Mouse (Mus musculus): ENCODE measurements around the gene Accsl.
A peak's percentile ranks its signal among the peaks of the same experiment; 100 is the strongest.

The Accsl gene

DNA sequence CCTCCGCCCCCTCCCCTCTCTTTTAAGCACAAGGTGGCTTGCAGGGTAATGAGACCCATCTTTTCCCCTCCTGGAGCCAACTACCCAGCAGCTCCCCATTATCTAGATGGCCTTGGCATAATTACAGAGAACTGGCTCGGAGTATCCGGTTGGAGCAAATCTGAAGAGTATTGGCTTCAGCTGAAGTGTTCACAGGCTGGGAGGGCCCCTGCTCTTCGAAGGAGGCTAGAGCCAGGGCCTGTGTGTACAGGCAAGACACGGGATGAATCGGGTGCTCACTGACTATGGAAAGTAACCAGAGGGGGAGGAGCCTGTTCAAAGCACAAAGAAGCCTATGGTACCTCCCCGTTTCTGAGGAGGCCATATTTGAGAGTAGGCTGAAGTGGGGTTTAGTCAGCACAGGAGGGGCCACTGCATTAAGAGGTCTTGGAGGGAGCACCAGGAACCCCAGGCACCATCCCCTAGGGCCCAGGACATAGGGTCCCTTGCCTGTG is at the start of gene Accsl:
Gene Accsl (minus strand): TSS at position 51 of the 494 bp plus-strand sequence.
- no peak for DNase-seq

DNA sequence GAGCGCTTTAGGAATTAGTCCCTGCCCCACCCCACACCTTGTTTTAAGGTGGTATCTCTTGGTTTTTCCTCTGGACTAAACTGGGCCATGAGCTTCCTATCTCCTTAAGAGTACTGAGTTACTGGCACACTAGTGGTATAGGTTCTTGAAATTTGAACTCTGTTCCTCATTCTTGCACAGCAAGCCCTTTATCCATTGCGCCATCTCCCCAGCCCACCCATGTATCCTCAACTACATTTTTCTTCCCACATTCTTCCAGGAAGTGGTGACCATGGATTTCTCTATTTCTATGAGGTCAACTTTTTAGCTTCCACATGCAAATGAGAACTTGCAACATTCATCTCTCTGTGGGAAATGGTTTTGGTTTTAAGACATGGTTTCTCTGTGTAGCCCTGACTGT is 44.6 kb upstream of the Accsl start:
- DNase-seq, result no peak

DNA sequence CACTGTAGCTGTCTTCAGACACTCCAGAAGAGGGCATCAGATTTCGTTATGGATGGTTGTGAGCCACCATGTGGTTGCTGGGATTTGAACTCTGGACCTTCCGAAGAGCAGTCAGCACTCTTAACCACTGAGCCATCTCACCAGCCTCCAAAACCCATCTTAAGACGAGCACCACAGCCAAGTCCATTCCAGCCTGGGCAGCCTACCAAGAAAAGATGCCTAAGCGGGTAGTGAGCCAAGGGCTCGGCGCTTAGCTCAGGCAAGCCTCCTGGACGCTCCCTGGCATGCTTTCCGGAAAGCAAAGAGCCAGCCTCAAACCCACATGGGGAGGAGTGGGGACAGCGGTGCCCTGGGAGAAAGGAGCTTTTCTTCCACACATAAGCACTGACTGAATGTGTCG is 43.0 kb upstream of the Accsl start:
- DNase-seq, result peak; percentile 44 to 64

DNA sequence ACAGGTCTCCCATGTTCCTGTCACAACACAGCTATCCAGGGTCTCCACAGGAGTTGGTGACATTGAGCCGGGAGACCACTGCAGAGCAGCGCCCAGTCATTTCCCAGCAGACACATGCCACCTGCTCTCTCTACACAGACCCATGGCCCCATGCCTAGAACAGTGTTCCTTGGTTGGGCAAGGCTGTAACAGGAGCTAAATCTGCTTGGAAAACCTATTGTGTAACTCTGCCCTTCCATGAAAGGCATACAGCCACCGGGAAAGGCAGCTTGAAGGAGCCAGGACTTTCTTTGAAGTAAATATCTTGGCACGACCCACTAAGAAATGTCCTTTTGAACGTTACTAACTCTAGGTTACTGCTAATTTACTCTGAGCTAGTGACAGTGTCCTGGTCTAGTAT is 40.8 kb upstream of the Accsl start:
- no peak for DNase-seq

DNA sequence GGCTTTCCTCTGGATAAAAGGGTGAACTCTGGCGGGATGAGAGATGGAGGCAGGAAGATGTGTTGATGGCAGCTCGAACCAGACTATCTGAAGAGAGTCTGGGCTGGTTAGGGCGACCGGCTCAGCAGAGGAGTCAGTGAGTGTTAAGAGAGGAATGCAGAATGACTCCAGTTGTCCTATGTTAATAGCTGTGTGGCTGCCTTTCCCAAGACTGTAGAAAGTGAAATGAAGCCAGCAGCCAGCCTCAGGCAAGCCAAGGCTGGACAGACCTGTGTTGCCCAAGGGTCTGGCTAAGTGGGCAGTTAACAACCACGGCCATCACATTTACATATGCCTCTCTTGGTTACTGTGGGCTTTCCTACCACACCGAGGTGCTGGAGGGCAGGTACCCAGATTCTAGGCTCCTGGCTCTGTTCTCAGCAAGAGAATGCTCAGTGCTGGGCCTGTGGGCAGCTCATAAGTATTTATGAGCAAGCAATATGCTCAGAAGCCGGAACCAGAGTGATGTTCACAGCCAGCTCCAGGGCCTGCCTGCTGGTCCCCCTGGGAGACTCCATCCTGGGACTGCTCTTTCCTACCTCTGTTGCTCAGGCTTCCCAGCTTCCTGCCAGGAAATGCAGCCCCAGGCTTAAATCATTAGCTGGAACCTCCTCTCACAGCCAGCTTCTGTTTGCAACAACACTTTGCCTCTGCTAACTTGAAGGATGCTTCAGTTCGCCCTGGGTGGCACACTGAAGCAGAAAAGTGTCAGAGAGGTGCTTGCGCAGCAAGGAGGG is 38.8 kb upstream of the Accsl start:
- DNase-seq, result peak; percentile 40 to 69

DNA sequence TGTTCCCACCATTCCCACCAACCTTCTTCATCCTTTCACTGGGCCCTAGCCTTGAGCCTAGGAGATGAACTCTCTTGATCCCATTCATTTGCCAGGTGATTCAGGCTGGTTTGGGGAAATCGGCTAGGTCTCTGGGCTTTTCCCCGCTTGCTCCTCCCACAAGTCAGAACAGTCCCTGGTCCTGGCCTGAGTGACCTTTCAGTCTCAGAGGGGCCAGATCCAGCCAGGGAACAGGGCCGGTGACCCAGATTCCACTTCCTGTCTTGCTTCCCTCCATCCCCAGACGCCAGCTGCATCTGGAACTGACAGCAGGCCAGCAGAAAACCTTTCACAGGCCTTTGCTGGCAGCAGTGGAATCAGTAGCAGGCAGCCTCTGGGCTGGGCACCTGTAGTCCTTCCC is 37.4 kb upstream of the Accsl start:
- DNase-seq, result peak; percentile 54 to 70

DNA sequence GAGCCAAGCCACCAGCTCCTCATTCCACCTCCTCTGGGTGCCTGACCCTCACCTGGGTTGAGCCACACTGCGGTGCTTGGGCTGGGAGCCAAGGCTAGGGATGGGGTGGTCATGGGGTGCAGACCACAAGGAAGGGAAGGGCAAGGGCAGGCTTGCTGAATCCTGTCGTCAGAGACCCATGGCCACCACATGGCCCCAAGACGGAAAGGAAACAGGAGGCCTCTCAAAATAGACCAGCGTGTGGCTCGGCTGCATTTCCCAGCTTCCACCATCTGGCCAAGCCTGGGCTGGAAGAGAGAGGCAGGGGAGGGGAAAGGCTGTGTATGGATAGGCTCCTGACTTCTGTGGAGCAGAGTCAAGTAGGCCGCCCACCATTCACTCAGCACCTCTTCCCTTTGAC is 34.5 kb upstream of the Accsl start:
- no peak for DNase-seq

DNA sequence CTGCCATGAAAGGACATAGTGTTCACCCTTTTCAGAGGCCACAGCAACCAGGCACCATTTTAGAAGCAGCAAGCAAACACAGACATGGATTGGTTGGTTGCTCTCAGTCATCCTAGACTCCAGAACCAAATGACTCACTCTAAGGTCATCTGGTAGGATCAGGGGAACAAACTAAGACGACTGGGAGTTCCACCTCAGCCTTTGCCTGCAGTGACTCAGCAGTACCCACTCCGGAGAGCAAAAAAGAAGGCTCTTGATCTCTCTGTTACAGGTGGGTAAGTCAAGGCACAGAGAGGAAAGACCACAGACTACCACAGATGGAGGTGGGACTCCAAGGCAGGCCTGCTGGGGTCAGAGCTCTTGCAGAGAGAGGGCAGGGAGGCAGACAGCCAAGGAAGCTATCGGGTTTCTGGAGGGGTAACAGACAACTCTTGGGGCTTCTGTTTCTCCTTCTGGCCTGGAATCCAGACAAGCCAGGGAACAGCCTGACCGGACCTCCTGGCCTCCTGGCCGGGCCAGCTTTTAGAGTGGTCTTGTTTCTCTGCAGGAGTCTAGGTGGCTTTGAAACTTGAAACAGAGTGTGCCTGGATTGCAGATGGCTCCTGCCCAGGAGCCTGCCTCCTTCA is 33.8 kb upstream of the Accsl start:
- DNase-seq, result no peak

DNA sequence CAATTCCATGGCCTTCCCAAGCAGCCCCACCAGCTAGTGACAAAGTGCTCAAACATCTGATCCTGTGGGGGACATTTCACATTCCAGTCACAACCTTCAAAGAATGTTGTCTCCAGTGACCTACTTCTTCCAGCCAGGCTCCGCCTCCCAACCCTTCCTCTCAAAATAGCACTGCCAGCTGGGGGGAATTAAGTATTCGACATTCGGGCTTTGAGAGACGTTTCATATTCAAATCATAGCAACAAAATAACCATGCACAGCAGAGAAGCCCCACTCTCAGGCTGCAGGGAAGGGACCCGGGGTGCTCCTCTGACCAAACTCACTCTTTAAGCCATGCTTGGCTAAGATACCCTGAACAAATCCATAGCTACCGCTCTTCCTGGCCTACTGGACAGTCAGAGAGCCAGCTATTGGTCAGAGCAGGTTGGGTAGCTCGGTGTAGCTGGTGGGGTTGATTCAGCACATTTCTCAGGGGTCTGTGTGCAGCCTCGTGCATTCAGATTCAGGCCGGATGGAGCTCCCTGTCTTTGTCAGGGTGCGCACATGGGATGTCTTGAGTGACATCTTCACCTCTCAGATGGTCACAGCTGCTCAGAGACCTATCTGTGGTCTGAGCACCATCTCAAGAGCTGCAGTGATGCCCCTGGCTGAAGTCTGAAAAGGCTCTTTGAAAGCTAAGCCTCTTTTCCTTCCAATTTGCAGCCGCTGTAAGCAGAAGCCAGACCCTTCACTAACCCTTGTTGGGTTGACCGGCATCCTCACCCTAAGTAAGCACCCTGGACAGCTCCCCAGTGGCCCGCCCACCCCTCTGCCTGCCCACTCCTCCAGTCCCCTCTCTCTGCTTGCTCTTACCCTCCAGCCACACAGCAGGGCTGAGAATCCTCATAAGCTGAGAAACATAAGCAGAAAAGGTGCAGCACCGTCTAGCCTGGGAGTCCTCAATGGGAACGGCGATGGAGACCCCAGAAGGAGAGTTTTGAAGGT is 30.7 kb upstream of the Accsl start:
- peak in 1 of 2 experiments; percentile 33 for DNase-seq

DNA sequence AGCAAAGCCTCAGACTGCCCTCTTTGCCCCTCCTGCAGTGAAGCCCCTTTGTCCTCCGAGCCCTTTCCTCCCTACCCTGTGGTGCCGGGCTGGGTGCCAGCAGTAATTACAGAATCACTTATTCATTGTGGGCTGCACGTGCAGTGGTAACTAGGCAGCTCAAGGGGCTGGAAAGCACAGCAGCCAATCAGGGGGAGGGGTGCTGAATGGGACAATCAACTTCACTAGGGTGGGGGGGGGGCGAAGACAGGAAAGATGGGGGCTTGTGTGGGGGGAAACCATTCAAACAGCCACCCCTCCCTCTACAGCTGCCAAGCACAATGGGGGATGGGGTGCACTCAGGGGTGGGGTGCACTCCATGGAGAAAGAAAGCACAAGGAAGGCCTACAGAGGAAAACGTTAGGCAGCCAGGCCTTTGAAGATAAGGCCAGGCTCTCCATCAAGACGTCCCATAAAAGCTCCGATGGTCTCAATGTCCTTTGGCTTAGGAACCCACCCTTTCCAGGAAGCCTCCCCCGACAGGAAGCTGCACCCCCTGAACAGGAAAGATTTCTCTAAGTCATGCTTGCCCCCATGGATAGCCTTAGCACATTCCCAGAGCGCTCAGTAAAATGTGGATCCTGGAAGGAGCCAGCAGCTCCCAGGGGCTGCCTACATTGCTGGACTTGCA is 22.8 kb upstream of the Accsl start:
- peak; percentile 77 to 79 for DNase-seq

DNA sequence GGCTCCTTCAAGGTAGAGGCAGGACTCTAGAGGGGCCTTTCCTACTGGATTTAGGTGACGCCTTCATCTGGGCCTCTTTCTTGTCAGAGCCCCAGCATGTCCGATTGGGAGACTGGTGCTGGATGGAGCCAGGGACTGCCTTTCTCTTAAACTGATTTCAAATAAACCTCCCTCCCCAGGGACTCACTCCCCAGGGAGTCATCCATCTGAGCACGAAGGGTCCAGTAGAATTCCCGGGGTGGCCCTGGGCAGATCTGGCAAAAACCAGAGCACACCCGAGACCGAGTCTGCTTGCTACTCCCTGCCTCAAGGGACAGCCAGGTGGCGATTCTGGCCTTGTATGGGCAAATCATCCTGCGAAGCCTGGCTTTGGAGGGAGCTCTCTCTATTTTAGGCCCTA is 21.2 kb upstream of the Accsl start:
- peak in 1 of 2 experiments; percentile 22 for DNase-seq

DNA sequence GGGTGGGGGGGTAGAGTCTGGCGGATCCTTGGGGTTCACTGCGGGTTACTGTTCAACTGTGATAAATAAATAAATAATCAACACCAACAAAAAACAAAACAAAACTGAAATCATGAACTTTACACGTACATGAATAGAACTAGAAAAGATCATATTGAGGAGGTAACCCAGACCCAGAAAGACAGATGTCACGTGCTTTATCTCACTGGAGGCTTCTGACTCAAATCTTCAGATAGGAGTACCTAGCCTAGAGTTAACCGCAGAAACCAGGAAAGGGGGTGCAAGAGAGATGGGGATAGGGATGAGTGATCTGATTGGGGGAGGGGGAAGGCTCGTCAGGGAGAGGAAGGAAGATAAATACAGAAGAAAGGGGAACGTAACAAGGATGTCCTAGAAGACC is 20.1 kb upstream of the Accsl start:
- no peak for DNase-seq

DNA sequence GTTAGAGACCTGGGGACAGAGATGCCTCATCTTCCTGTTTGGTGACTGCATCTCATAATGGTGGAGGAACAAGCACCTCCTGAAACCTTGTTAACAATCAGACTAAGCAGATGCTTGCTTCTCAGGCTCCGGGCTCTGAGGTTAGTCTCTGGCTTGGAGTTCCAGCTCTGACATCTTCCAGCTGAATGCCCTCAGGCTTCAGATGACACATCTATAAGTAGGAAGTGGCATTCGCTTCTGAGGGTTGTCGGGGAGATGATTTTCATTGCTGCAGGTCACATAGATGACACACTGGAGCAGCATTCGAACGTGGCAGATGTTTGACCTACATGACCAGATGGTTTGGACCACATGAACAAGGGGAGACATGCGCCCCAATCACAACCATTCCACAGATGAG is 19.4 kb upstream of the Accsl start:
- DNase-seq, result no peak

DNA sequence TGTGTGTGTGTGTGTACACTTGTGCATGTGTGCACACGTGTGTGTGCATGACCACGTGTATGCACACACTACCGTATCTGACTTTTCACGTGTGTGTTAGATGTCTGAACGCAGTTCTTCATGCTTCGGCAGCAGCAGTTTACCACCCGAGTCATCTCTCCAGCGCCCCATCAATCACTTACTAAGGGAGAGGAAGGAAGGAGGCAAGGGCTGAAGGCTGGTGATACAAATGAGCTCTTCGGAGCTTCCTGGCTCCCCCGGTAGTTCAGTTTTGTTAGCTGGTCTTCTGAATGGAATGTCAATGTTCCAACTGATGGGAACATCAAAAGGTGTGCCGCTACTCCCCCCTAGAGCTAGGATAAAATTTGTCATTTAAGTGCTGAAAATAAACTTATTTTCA is 18.3 kb upstream of the Accsl start:
- DNase-seq, result peak; percentile 17 to 44

DNA sequence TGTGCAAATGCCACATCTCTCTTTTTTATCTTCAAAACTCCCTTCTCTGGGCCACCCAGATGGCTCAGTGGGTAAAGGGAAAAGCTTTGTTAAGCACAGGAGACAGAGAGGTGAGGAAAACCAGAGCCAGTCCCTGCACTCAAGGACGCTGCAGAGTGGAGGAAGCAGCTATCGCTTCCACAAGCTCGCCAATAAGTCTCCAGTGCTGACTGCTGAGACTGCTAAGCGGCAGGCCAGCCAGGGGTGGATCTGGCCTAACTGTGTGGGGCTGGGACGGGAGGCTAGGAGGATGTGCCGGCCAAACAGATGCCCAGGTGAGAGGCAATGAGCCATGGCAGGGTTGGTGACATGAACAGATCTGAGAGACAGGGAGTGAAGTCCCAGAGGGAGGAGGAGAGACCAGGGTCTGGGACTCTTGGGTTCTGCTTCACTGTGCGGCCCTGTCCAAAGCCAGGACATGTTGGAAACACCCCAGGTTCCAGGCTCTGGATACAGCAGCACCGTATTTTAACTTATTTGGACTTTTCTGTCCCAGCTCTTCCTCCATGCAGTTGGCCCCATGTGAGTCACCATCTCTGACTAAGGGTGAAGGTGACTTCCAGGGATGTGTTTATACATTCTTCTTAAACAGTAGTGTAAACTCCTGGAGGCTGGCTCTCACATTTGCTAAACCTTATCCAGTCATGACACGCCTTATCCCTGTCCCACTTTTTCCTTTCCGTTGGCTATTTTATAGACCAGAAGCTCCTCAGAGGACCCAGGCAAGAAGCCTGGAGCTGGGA is 17.2 kb upstream of the Accsl start:
- peak in 1 of 2 experiments; percentile 36 for DNase-seq

DNA sequence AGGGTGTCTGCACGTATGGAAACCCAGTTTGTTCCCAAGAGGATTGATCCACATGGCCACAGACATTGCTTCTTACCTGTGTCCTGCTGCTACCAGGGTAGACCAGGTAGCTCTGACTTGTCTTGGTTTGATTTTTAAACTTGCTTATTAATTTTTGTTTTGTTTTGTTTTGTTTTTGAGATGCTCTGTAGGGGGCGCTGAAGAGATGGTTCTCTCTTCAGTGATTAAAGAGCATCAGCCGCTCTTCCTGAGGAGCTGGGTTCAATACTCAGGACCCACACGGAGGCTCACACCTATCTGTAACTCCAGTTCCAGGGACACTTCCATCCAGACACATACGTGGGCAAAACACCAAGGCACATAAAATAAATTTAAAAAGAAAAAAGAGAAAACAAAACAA is 14.1 kb upstream of the Accsl start:
- DNase-seq, result peak in 1 of 2 experiments; percentile 25

DNA sequence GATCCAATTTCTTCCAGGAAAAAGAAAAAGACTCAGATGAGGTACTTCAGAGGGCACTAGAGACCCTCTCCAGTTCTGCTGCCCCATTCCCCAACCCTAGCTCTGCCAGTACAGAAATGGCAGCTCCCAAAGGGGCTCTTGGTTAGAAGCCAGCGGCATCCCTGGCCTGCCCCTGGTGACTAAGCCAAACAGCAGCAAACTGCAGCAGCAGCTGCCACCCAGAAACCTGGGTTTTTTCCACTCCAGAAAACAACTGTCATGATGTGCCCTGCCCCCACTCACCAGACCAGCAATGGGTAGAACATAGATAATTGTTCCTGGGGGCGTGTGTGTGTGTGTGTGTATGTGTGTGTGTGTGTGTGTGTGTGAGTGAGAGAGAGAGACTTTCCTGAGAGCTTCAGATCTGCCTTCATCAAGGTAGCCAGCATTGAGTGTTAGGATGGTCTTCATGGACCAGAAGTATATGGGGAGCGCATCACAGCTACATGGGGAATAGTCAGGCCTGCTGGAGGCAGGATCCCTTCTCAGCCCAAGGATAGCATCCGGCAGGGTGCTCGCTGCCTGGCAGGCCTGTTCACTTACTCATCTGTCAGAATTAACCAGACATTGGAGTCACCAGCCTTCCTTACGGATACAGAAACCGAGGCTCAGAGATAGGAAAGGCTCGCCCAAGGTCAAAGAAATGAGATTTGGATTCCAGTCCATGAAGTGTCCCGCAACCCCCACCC is 12.8 kb upstream of the Accsl start:
- DNase-seq, result no peak

DNA sequence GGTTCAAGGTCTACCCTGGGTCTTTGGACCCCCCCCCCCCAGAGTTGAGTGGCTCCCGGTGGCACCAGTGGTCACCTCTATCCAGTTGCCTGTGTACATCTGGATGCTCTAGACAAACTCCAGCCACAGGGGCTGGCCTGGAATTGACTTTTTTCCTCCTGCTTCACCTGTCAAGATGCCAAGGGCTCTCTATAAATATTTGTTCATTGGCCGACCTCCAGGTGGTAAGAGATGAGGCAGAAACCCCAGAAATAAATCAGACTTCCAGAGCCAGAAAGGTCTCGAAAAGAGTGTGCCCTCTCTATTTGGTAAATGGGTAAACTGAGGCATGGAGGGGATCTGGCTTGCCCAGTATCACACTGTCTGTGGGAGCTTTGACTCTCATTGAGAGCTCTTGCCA is 12.0 kb upstream of the Accsl start:
- DNase-seq, result no peak

DNA sequence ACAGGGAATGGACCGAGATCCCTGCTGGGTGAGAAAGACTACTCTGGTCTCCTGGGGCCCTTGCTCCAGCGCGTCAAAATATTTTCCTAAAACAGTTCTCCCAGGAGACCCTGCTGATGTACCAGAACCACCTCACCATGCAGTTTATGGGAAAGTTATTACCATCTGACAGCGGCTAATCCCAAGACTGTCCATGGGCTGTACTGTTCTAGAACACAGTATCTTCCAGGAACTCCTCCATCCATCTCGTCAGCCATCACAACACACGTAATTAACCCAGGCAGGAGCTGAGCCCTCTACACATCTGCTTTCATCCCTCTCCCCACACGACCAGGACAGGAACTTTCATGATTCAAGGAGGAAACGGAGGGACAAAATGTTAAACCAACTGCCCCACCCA is 11.5 kb upstream of the Accsl start:
- DNase-seq, result no peak

DNA sequence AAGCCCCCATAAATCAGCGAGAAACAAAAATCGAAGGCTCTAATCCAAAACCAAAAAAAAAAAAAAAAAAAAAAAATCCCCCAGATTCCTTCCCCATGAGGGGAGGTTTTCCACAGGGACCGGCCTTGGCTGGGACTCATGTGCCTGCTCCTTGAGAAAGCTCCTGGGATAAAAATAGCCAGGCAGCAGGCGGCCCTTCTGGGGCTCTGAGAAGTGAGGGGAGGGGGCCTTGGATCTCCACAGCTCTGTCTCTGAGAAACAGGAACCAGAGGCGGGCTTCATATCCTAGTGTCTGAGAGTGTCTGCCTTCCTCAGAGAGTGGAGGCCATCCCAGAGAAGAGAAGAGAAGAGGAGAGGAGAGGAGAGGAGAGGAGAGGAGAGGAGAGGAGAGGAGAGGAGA is 8.0 kb upstream of the Accsl start:
- no peak for DNase-seq

DNA sequence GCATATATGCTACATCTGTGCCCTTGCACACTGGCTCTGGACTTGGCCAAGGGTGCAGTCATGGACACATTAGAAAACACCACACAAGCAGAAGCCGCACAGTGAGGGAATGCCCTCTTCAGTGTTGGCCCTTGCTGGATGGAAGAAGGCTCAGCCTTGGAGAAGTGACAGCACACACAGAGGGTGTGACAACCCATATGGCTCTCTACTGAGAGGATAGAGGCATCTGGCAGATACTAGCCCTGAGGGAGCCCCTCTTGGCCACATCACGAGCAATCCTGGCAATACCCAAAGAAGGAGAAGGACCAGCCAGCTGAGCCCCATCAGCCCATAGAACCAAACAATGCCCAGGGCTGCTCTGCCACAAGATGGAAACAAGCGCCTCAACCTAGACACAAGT is 5.6 kb upstream of the Accsl start:
- no peak for DNase-seq
